Mouse (Mus musculus): ENCODE results near the gene R3hdm4. TPM values are rescaled to one million over a fixed set of nuclear protein-coding genes. Genes with fewer than 3 reads are reported as not detected.

Gene R3hdm4
- polyA plus RNA-seq, 1 experiment from 2014 or later: 309 TPM

- Histone ChIP-seq H3K4me3 (replicated peaks; ENCODE audit: low read length) (peak overlapping the region; percentile 97), H3K4me2 (ENCODE audit: low read length) (peak overlapping the region; percentile 89), H3K27ac (ENCODE audit: low read length) (peak overlapping the region; percentile 15; the same call in 1 of the 2 replicates), H3K27me3 (replicated peaks; ENCODE audit: control insufficient read depth, insufficient read depth, low read length) (no peaks in the 10 kb centered on the region), H3K4me1 (replicated peaks; ENCODE audit: control insufficient read depth, insufficient read depth, low read length) (peaks cover 28% of the 10 kb centered on the region), H3K9ac (replicated peaks; ENCODE audit: low read depth, low read length) (peak overlapping the region; percentile 85), H3K9me3 (ENCODE audit: control insufficient read depth, low read length) (no peaks in the 10 kb centered on the region), H3K36me3 (ENCODE audit: control insufficient read depth, insufficient read depth) (no peaks in the 10 kb centered on the region)
- no peak for ATAC-seq
- 41% methylated on average over 9 of the region's 9 CpGs for WGBS
These were observed 8.1 kb upstream of the R3hdm4 start for GRCm38 (mm10) chr10:79928907-79929701.

DNA sequence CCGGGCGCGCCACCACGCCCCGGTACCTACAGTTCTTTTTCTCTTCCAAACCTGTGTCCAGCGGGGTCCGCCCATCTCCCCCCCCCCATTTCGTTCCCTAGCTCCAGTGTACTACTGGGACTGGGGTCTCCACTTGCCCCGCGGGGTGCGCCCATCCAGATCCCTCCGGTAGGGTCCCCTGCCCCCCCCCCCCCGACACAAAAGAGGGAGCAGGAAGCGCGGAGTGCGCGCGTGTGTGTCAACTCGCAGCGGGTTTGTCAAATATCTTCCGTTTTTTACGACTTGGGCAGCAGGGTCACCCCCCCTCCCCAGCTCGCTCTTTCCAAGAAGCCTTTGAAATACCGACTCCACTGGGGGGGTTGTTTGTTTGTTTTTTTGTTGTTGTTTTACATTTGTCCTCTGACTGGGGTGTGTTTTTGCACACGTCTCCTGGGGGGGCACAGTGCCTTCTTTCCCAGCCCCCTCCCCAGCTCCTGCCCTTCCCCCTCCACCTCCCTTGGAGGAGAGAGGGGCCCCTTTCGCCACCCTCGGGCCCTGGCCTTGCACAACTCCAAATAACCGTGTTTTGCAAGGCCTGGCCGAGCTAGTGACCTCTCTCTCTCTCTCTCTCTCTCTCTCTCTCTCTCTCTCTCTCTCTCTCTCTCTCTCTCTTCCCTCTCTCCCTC lies 7.2 kb upstream of the R3hdm4 start:
- peak; percentile 4; the same call in 1 of the 2 replicates for ATAC-seq
- Histone ChIP-seq H3K4me2 (ENCODE audit: low read length) (peak overlapping the region; percentile 89), H3K4me3 (replicated peaks; ENCODE audit: low read length) (peak overlapping the region; percentile 97), H3K27me3 (replicated peaks; ENCODE audit: control insufficient read depth, insufficient read depth, low read length) (peaks cover 3% of the 10 kb centered on the region), H3K9ac (replicated peaks; ENCODE audit: low read depth, low read length) (peak overlapping the region; percentile 85), H3K36me3 (ENCODE audit: control insufficient read depth, insufficient read depth) (no peaks in the 10 kb centered on the region), H3K4me1 (replicated peaks; ENCODE audit: control insufficient read depth, insufficient read depth, low read length) (peaks cover 22% of the 10 kb centered on the region), H3K9me3 (ENCODE audit: control insufficient read depth, low read length) (no peaks in the 10 kb centered on the region), H3K27ac (ENCODE audit: low read length) (peak overlapping the region; percentile 81)
- under 1% methylated on average over 28 of the region's 29 CpGs for WGBS

GRCm38 (mm10) chr10:79927324-79928029 lies 6.5 kb upstream of the R3hdm4 start:
- ATAC-seq: peak; percentile 34

DNA sequence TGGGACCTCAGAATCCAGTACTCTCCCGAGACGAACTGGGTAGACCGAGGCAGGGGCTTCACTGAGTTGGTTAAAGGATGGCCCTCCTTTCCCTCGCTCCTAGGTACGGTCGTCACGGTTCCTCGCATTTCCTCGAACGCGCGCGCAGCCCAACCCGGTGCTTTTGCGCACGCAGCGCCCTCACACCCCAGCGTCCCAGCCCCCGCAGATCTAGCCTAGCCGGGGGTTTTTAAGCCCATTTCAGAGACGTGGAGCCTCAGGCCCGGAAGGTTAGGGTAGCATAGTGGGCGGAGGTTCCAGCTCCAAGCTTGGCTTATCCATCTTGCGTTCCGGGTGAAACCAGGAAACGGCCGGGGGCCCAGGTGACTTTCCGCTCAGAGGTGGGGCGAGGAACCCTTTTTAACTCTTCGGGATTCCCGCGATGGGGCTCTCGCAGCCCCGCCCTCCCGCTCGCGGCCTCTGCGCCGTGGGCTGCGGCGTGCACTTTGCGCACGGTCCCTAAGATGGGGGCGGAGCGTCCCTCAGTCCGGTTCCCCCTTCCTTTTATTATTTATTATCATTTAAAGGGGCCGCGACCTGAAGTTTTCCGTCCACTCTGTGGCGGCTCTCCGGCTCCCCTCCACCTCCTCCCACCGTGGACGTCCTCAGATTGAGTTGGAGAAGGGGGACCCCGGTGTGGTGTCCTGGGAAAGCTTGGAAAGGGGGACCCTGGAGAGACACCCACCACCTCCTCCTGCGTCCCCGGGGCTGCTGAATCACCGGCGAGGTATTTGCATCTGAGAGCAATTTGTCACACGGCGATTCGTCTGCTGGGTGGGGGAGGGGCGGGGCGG lies 5.7 kb upstream of the R3hdm4 start, which contains the start of gene Arid3a:
TSS of gene Arid3a (plus strand) at position 553 of the 833 bp plus-strand sequence.
- Histone ChIP-seq H3K9ac (replicated peaks; ENCODE audit: low read depth, low read length) (peak within 1 kb of the TSS; percentile 85), H3K27ac (ENCODE audit: low read length) (peak within 1 kb of the TSS; percentile 81), H3K4me1 (replicated peaks; ENCODE audit: control insufficient read depth, insufficient read depth, low read length) (peaks cover 24% of the 10 kb centered on the region), H3K36me3 (ENCODE audit: control insufficient read depth, insufficient read depth) (no peaks in the 10 kb centered on the region), H3K9me3 (ENCODE audit: control insufficient read depth, low read length) (no peaks in the 10 kb centered on the region), H3K4me2 (ENCODE audit: low read length) (peak within 1 kb of the TSS; percentile 89), H3K4me3 (replicated peaks; ENCODE audit: low read length) (peak within 1 kb of the TSS; percentile 97), H3K27me3 (replicated peaks; ENCODE audit: control insufficient read depth, insufficient read depth, low read length) (peaks cover 18% of the 10 kb centered on the region)
- peak; percentile 83 for ATAC-seq
- WGBS: under 1% methylated on average over 63 of the region's 63 CpGs

More at GRCm38 (mm10) chr10:79927324-79928029, 6.5 kb upstream of the R3hdm4 start:
- peaks cover 22% of the 10 kb centered on the region for H3K4me1 ChIP-seq (replicated peaks; ENCODE audit: control insufficient read depth, insufficient read depth, low read length)
- H3K4me3 ChIP-seq (replicated peaks; ENCODE audit: low read length): peak overlapping the region; percentile 97
- H3K9me3 ChIP-seq (ENCODE audit: control insufficient read depth, low read length): no peaks in the 10 kb centered on the region
- H3K9ac ChIP-seq (replicated peaks; ENCODE audit: low read depth, low read length): peak overlapping the region; percentile 85
- peak overlapping the region; percentile 81 for H3K27ac ChIP-seq (ENCODE audit: low read length)
- H3K36me3 ChIP-seq (ENCODE audit: control insufficient read depth, insufficient read depth): no peaks in the 10 kb centered on the region
- peak overlapping the region; percentile 89 for H3K4me2 ChIP-seq (ENCODE audit: low read length)
- under 1% methylated on average over 53 of the region's 54 CpGs for WGBS
- peaks cover 10% of the 10 kb centered on the region for H3K27me3 ChIP-seq (replicated peaks; ENCODE audit: control insufficient read depth, insufficient read depth, low read length)

DNA sequence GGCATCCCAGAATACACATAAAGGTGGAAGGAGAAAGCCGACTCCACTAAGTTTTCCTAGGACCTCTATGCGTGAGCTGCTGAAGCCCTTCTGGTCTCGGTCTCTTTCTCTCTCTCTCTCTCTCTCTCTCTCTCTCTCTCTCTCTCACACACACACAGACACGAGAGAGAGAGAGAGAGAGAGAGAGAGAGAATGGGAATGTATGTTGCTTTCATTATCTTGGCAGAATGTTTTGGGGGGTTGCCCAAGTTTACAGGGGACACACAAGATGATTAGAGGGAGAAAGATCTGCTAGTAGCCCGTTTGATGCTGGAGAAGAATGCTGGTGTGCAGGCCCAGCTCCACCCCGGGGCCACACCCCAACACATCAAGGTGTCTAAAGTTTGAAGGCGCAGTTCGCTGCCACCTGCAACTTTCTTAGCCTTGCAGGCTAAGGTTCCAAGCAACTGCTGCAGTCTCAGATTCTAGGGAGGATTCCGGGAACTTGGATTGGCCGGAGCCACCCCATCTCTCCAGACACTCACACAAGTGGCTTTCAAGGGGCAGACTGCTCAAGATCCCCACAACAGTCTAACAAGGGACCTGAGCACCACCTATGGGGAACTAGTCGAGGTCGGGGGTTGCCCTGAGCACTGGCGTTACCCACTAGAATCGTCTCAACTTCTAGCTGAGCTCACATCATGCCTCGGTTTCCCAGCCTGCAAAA lies 4.9 kb upstream of the R3hdm4 start:
- peaks cover 31% of the 10 kb centered on the region for H3K4me1 ChIP-seq (replicated peaks; ENCODE audit: control insufficient read depth, insufficient read depth, low read length)
- peak overlapping the region; percentile 85 for H3K9ac ChIP-seq (replicated peaks; ENCODE audit: low read depth, low read length)
- no peaks in the 10 kb centered on the region for H3K36me3 ChIP-seq (ENCODE audit: control insufficient read depth, insufficient read depth)
- no peak; the same call in 1 of the 2 replicates for ATAC-seq
- 8% methylated on average over 15 of the region's 15 CpGs for WGBS
- H3K4me2 ChIP-seq (ENCODE audit: low read length): peak overlapping the region; percentile 89
- H3K27me3 ChIP-seq (replicated peaks; ENCODE audit: control insufficient read depth, insufficient read depth, low read length): peaks cover 25% of the 10 kb centered on the region
- H3K4me3 ChIP-seq (replicated peaks; ENCODE audit: low read length): peak overlapping the region; percentile 97
- H3K9me3 ChIP-seq (ENCODE audit: control insufficient read depth, low read length): no peaks in the 10 kb centered on the region
- peak overlapping the region; percentile 81; the same call in 1 of the 2 replicates for H3K27ac ChIP-seq (ENCODE audit: low read length)

- no peaks in the 10 kb centered on the region for H3K9me3 ChIP-seq (ENCODE audit: control insufficient read depth, low read length)
- peak overlapping the region; percentile 26; the same call in 1 of the 2 replicates for H3K4me2 ChIP-seq (ENCODE audit: low read length)
- H3K4me1 ChIP-seq (replicated peaks; ENCODE audit: control insufficient read depth, insufficient read depth, low read length): peaks cover 34% of the 10 kb centered on the region
- no peak overlapping the region for H3K9ac ChIP-seq (replicated peaks; ENCODE audit: low read depth, low read length)
- ATAC-seq: no peak
- no peak overlapping the region for H3K27ac ChIP-seq (ENCODE audit: low read length)
- H3K4me3 ChIP-seq (replicated peaks; ENCODE audit: low read length): no peak overlapping the region
- H3K36me3 ChIP-seq (ENCODE audit: control insufficient read depth, insufficient read depth): no peaks in the 10 kb centered on the region
- WGBS: 9% methylated on average over 29 of the region's 29 CpGs
- H3K27me3 ChIP-seq (replicated peaks; ENCODE audit: control insufficient read depth, insufficient read depth, low read length): peaks cover 33% of the 10 kb centered on the region
These were observed 4.2 kb upstream of the R3hdm4 start for GRCm38 (mm10) chr10:79924998-79925784.

GRCm38 (mm10) chr10:79921572-79921971 lies 564 bp upstream of the R3hdm4 start:
- peaks cover 29% of the 10 kb centered on the region for H3K4me1 ChIP-seq (replicated peaks; ENCODE audit: control insufficient read depth, insufficient read depth, low read length)
- H3K9ac ChIP-seq (replicated peaks; ENCODE audit: low read depth, low read length): peak overlapping the region; percentile 19; the same call in 1 of the 2 replicates
- WGBS: under 1% methylated on average over 34 of the region's 34 CpGs
- no peak overlapping the region for H3K27ac ChIP-seq (ENCODE audit: low read length)
- no peaks in the 10 kb centered on the region for H3K36me3 ChIP-seq (ENCODE audit: control insufficient read depth, insufficient read depth)
- H3K4me2 ChIP-seq (ENCODE audit: low read length): peak overlapping the region; percentile 41
- H3K27me3 ChIP-seq (replicated peaks; ENCODE audit: control insufficient read depth, insufficient read depth, low read length): peaks cover 61% of the 10 kb centered on the region
- no peaks in the 10 kb centered on the region for H3K9me3 ChIP-seq (ENCODE audit: control insufficient read depth, low read length)
- no peak for ATAC-seq
- H3K4me3 ChIP-seq (replicated peaks; ENCODE audit: low read length): peak overlapping the region; percentile 27
